ENCODE assay signal across 18 mouse cellular contexts in the genomic region with DNA sequence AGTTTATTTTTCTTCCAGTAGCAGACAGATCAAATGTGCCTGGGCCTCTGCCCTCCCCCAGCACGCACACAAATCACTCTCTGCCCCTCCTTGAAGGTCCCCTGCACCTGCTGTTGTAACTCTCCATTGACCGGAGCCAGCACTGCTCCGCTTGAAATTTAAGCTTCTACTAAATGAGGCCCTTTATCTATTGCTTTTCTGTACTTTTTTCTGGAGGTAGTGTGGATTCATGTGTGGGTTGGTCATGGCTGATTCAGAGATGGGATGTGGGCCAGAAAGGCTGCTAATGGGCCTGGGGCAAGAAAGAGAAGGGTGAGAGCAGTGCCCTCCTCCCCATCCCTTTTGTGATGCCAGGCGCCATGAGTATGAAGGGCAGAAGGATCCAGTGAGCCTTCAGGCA. TPM values are rescaled to one million over a fixed set of nuclear protein-coding genes. Genes with fewer than 3 reads are reported as not detected.
DNase-seq lines count a peak whose midpoint lies in the region; ATAC-seq and TF ChIP-seq lines count a peak whose summit lies in the region.
"Had no signal": no experiment of that assay in that cellular context is flagged by ENCODE, and none has a peak within 500 bp of the region (broad histone marks: within the 10 kb centered on the region; RNA-seq: fewer than 3 reads in every experiment).

No protein-coding gene starts in this region.

- no peak for TF ChIP-seq EP300 in heart, postnatal 0 days (IDR thresholded peaks at IDR 0.05; ENCODE audit: low read depth)

- intact Hi-C loops in heart, postnatal 25 days (cut with DNase I): no loop called here

- no peaks in the 10 kb centered on the region for H3K27me3 ChIP-seq in heart, postnatal 0 days (ENCODE audit: control insufficient read depth, insufficient read depth, low read length)
- H3K27me3 ChIP-seq in embryonic facial prominence, embryonic 14.5 days (replicated peaks; ENCODE audit: control insufficient read depth, insufficient read depth, low read length): no peaks in the 10 kb centered on the region
- no peaks in the 10 kb centered on the region for H3K27me3 ChIP-seq in neural tube, embryonic 15.5 days (replicated peaks)
- H3K27me3 ChIP-seq in intestine, embryonic 15.5 days (replicated peaks): no peaks in the 10 kb centered on the region
- no peaks in the 10 kb centered on the region for H3K27me3 ChIP-seq in thymus, adult 2 months (ENCODE audit: control insufficient read depth, insufficient read depth, low read length)

- no peak overlapping the region for H3K9ac ChIP-seq in heart, postnatal 0 days (replicated peaks; ENCODE audit: low read depth, low read length)
- no peak overlapping the region for H3K9ac ChIP-seq in embryonic facial prominence, embryonic 14.5 days (ENCODE audit: low read depth, low read length)
- H3K9ac ChIP-seq in neural tube, embryonic 15.5 days (replicated peaks): no peak overlapping the region
- H3K9ac ChIP-seq in intestine, embryonic 15.5 days: no peak overlapping the region
- H3K9ac ChIP-seq: liver, embryonic 14.5 days had no signal

- H3K9me3 ChIP-seq in heart, postnatal 0 days (replicated peaks; ENCODE audit: control insufficient read depth, low read length): no peaks in the 10 kb centered on the region
- H3K9me3 ChIP-seq in embryonic facial prominence, embryonic 14.5 days (ENCODE audit: control insufficient read depth, low read length): no peaks in the 10 kb centered on the region
- no peaks in the 10 kb centered on the region for H3K9me3 ChIP-seq in neural tube, embryonic 15.5 days (replicated peaks)
- H3K9me3 ChIP-seq in intestine, embryonic 15.5 days: no peaks in the 10 kb centered on the region

- peaks cover 32% of the 10 kb centered on the region for H3K4me1 ChIP-seq in heart, postnatal 0 days (ENCODE audit: control insufficient read depth, insufficient read depth)
- peaks cover 24% of the 10 kb centered on the region for H3K4me1 ChIP-seq in embryonic facial prominence, embryonic 14.5 days (ENCODE audit: control insufficient read depth, insufficient read depth, low read length)
- peaks cover 4% of the 10 kb centered on the region; the same call in 1 of the 2 replicates for H3K4me1 ChIP-seq in neural tube, embryonic 15.5 days
- peaks cover 23% of the 10 kb centered on the region for H3K4me1 ChIP-seq in intestine, embryonic 15.5 days (replicated peaks)
- H3K4me1 ChIP-seq in thymus, adult 2 months (replicated peaks; ENCODE audit: control insufficient read depth, insufficient read depth, low read length): peaks cover 18% of the 10 kb centered on the region

- WGBS in heart, postnatal 0 days: 75% methylated on average over 4 of the region's 4 CpGs
- 52% methylated on average over 4 of the region's 4 CpGs for WGBS in embryonic facial prominence, embryonic 14.5 days
- WGBS in neural tube, embryonic 15.5 days: 24% methylated on average over 4 of the region's 4 CpGs
- WGBS in intestine, embryonic 15.5 days: 64% methylated on average over 4 of the region's 4 CpGs
- 86% methylated on average over 4 of the region's 4 CpGs for WGBS in thymus, adult 2 months

- no peak for TF ChIP-seq CTCF in heart, postnatal 0 days (IDR thresholded peaks at IDR 0.05; ENCODE audit: low read depth)
- no peak for TF ChIP-seq CTCF in thymus, adult 2 months (IDR thresholded peaks at IDR 0.05; ENCODE audit: borderline replicate concordance, control insufficient read depth, extremely low read depth, insufficient read depth, low read length, poor library complexity)

- H3K27ac ChIP-seq in heart, postnatal 0 days (ENCODE audit: low read depth): peak overlapping the region; percentile 69
- H3K27ac ChIP-seq in embryonic facial prominence, embryonic 14.5 days (replicated peaks; ENCODE audit: low read depth, low read length): no peak overlapping the region
- H3K27ac ChIP-seq in neural tube, embryonic 15.5 days (replicated peaks): no peak overlapping the region
- H3K27ac ChIP-seq in intestine, embryonic 15.5 days: no peak overlapping the region
- H3K27ac ChIP-seq in thymus, adult 2 months (ENCODE audit: control insufficient read depth, insufficient read depth, low read length): no peak overlapping the region
- H3K27ac ChIP-seq: liver, embryonic 14.5 days; stomach, postnatal 0 days had no signal

- no peak overlapping the region for H3K4me2 ChIP-seq in heart, postnatal 0 days (ENCODE audit: low read depth, low read length)
- no peak overlapping the region for H3K4me2 ChIP-seq in embryonic facial prominence, embryonic 14.5 days (ENCODE audit: low read depth, low read length)
- no peak overlapping the region for H3K4me2 ChIP-seq in neural tube, embryonic 15.5 days
- H3K4me2 ChIP-seq in intestine, embryonic 15.5 days (replicated peaks): no peak overlapping the region

- no peak overlapping the region for H3K4me3 ChIP-seq in heart, postnatal 0 days (ENCODE audit: low read depth, low read length)
- no peak overlapping the region for H3K4me3 ChIP-seq in embryonic facial prominence, embryonic 14.5 days (ENCODE audit: low read depth, low read length)
- H3K4me3 ChIP-seq in neural tube, embryonic 15.5 days (replicated peaks): no peak overlapping the region
- H3K4me3 ChIP-seq in intestine, embryonic 15.5 days (replicated peaks): no peak overlapping the region
- H3K4me3 ChIP-seq in thymus, adult 2 months (ENCODE audit: control insufficient read depth, insufficient read depth, low read length): no peak overlapping the region

- no peak for ATAC-seq in heart, postnatal 0 days (ENCODE audit: insufficient read depth, low read depth)
- peak; percentile 65; the same call in 1 of the 2 replicates for ATAC-seq in embryonic facial prominence, embryonic 14.5 days (ENCODE audit: low read depth)
- peak; percentile 45; the same call in 1 of the 2 replicates for ATAC-seq in neural tube, embryonic 15.5 days (ENCODE audit: low FRiP score)
- ATAC-seq in intestine, embryonic 15.5 days: no peak

- no peak for TF ChIP-seq POLR2A in thymus, adult 2 months (IDR thresholded peaks at IDR 0.05; ENCODE audit: control insufficient read depth, extremely low read depth, insufficient read depth, low read length, poor library complexity)

- H3K36me3 ChIP-seq in heart, postnatal 0 days (replicated peaks; ENCODE audit: control insufficient read depth, insufficient read depth, low read length): no peaks in the 10 kb centered on the region
- H3K36me3 ChIP-seq in embryonic facial prominence, embryonic 14.5 days (ENCODE audit: control insufficient read depth, insufficient read depth, low read length): no peaks in the 10 kb centered on the region
- H3K36me3 ChIP-seq in neural tube, embryonic 15.5 days: no peaks in the 10 kb centered on the region
- no peaks in the 10 kb centered on the region for H3K36me3 ChIP-seq in intestine, embryonic 15.5 days
- no peaks in the 10 kb centered on the region for H3K36me3 ChIP-seq in thymus, adult 2 months (ENCODE audit: control insufficient read depth, insufficient read depth, low read length)

- DNase-seq in heart, postnatal 0 days (ENCODE audit: low spot score): no peak
- no peak for DNase-seq in heart, postnatal 25 days (ENCODE audit: low spot score)
- peak; percentile 15 for DNase-seq in thymus, postnatal 0 days (ENCODE audit: low spot score)
- DNase-seq in thymus, postnatal 10 days (ENCODE audit: low spot score in 2 of 2): no peak
- peak; percentile 76 for DNase-seq in embryonic facial prominence, embryonic 14.5 days (ENCODE audit: low spot score)
- no peak for DNase-seq in thymus, adult 2 months
- DNase-seq: cerebellum, adult 9-10 months; embryo, embryonic 11 days; heart, postnatal 4 days; kidney, adult 2 months; layer of hippocampus, adult 9-11 months; lung, postnatal 10 days; retina, postnatal 1 day; spleen, adult 18-20 months had no signal

RNA-seq across cellular contexts. Expression of a gene that starts 51.4 kb away (rescaled TPM):
- 22.8 and 24.5 TPM in 2 replicates for total RNA-seq in heart, postnatal 0 days (2014; rRNA removed; ENCODE audit: low replicate concordance)
- polyA plus RNA-seq in heart, postnatal 0 days (2015; fragmentation: Nextera tagmentation; extraction: Ambion mirVana): 61.9 and 67.8 TPM in 2 replicates
- total RNA-seq in heart, postnatal 25 days (2021): 10 to 100 TPM; 35.8 to 50.2 TPM
- 26.8 and 28.6 TPM in 2 replicates for polyA plus RNA-seq in thymus, postnatal 0 days (2015; fragmentation: Nextera tagmentation; extraction: Ambion mirVana)
- 62.9 and 75.4 TPM in 2 replicates for polyA plus RNA-seq in embryonic facial prominence, embryonic 14.5 days (2014; fragmentation: Nextera tagmentation; extraction: Ambion mirVana)
- polyA plus RNA-seq in neural tube, embryonic 15.5 days (2015; fragmentation: Nextera tagmentation; extraction: Ambion mirVana): 16.5 and 17.4 TPM in 2 replicates
- polyA plus RNA-seq in intestine, embryonic 15.5 days (2015; fragmentation: Nextera tagmentation; extraction: Ambion mirVana): 34.9 and 38.3 TPM in 2 replicates
- 30.9 and 33.9 TPM in 2 replicates for polyA plus RNA-seq in thymus, adult 2 months (2012; rRNA removed)

Comparison
In these comparisons a context has a peak if more than half of its experiments do, and no peak if none do; other contexts are left out.
1. DNase-seq: peak in thymus, postnatal 0 days (single experiment) and embryonic facial prominence, embryonic 14.5 days (single experiment); none in heart, postnatal 0 days (single experiment), heart, postnatal 25 days (single experiment), thymus, postnatal 10 days (0 of 2) and thymus, adult 2 months (single experiment).
2. ATAC-seq: peak in embryonic facial prominence, embryonic 14.5 days (single experiment) and neural tube, embryonic 15.5 days (single experiment); none in heart, postnatal 0 days (single experiment) and intestine, embryonic 15.5 days (single experiment).